Mouse (Mus musculus): ENCODE results near the gene Gramd1b.

GRCm38 (mm10) chr9:40412931-40413330 is 118.3 kb downstream of the Gramd1b start:
- TF ChIP-seq CTCF (IDR thresholded peaks at IDR 0.05; ENCODE audit: low read depth, low read length), result no peak
- TF ChIP-seq POLR2A (IDR thresholded peaks at IDR 0.05; ENCODE audit: borderline replicate concordance, low read depth, low read length), result no peak

All from bone marrow macrophage, adult 2 months (primary cell).